Mouse (Mus musculus) stomach, postnatal 0 days (tissue): Measurements from ENCODE around the gene Ppfia1.

Source experiments
- CTCF ChIP-seq: IDR thresholded peaks from 2 replicates; pipeline ENCODE4 v1.5.1; 2016; ENCODE audit warnings: antibody characterized with exemption, low read depth, mild to moderate bottlenecking, moderate library complexity
- EP300 ChIP-seq: optimal IDR thresholded peaks from 2 replicates; pipeline ENCODE3; 2016; ENCODE audit warnings: antibody characterized with exemption

DNA sequence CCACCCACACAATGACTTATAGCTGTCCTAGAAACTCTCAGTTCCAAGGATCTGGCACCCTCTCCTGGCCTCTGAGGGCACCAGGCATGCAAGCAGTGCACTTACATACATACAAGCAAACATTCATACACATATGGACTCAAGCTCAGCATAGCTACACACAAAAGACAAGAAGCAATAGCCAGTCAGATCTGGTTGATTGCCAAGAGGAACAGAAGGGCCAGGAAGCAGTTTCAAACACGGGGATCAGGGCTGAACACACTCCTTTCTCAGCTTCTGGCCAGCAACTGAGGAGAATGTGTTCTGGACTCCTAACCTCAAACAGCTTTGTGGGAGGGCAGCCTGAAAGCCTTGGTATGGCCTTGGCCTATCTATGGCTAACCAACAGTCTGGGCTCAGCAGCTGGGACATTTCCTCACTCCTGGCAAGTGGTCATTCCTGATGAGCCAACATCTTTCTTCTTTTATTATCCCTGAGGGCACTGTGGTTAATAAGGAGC, 25.8 kb downstream of the Ppfia1 start:
- TF ChIP-seq CTCF, result peak; percentile 48
- no peak for TF ChIP-seq EP300
